ENCODE assay signal across 15 mouse cellular contexts in genomic region chr11:101484245-101484644, GRCm38 (mm10). TPM values are rescaled to one million over a fixed set of nuclear protein-coding genes. Genes with fewer than 3 reads are reported as not detected.
DNase-seq lines count a peak whose midpoint lies in the region; ATAC-seq and TF ChIP-seq lines count a peak whose summit lies in the region.
"Had no signal": no experiment of that assay in that cellular context is flagged by ENCODE, and none has a peak within 500 bp of the region (broad histone marks: within the 10 kb centered on the region; RNA-seq: fewer than 3 reads in every experiment).

No protein-coding gene starts in this region.

- DNase-seq in hindbrain, embryonic 11.5 days (ENCODE audit: low spot score) = no peak
- no peak for DNase-seq in forebrain, embryonic 14.5 days (ENCODE audit: low spot score)
- DNase-seq in right cerebral cortex, postnatal 4 days = no peak
- no peak for DNase-seq in urinary bladder, adult 18-20 months (ENCODE audit: low spot score in 2 of 2)
- DNase-seq: adrenal gland, postnatal 25 days; B cell, adult 2 months; cerebellum, postnatal 25 days; gastrocnemius, postnatal 25 days; lung, adult 18-20 months; lung, postnatal 4 days; thymus, postnatal 25 days had no signal

- H3K4me3 ChIP-seq in hindbrain, embryonic 11.5 days (ENCODE audit: low read depth, low read length) = no peak overlapping the region
- H3K4me3 ChIP-seq in hindbrain, embryonic 16.5 days (ENCODE audit: low read length) = no peak overlapping the region
- no peak overlapping the region for H3K4me3 ChIP-seq in ES-Bruce4 (ENCODE audit: low read depth, low read length)
- H3K4me3 ChIP-seq in forebrain, embryonic 14.5 days (ENCODE audit: low read depth, low read length) = no peak overlapping the region
- H3K4me3 ChIP-seq in liver, embryonic 16.5 days (ENCODE audit: low read depth, low read length) = no peak overlapping the region
- H3K4me3 ChIP-seq: heart, embryonic 12.5 days had no signal

- no peaks in the 10 kb centered on the region for H3K9me3 ChIP-seq in hindbrain, embryonic 11.5 days (ENCODE audit: control insufficient read depth, low read length)
- H3K9me3 ChIP-seq in hindbrain, embryonic 16.5 days (ENCODE audit: control insufficient read depth, low read length) = no peaks in the 10 kb centered on the region
- no peaks in the 10 kb centered on the region for H3K9me3 ChIP-seq in ES-Bruce4 (replicated peaks; ENCODE audit: control insufficient read depth, insufficient read depth, low read length, poor library complexity, severe bottlenecking)
- H3K9me3 ChIP-seq in forebrain, embryonic 14.5 days (replicated peaks; ENCODE audit: control insufficient read depth, low read length) = no peaks in the 10 kb centered on the region
- no peaks in the 10 kb centered on the region for H3K9me3 ChIP-seq in liver, embryonic 16.5 days (replicated peaks; ENCODE audit: control insufficient read depth, low read length)
- H3K9me3 ChIP-seq: heart, embryonic 12.5 days had no signal

- no peak for ATAC-seq in hindbrain, embryonic 11.5 days (ENCODE audit: low FRiP score)
- ATAC-seq in hindbrain, embryonic 16.5 days = no peak
- no peak for ATAC-seq in forebrain, embryonic 14.5 days
- peak; percentile 31; the same call in 1 of the 2 replicates for ATAC-seq in liver, embryonic 16.5 days (ENCODE audit: low read depth)

- no peak for TF ChIP-seq EP300 in ES-Bruce4 (IDR thresholded peaks at IDR 0.05; ENCODE audit: insufficient read depth, low read depth, low read length)

- H3K4me2 ChIP-seq in hindbrain, embryonic 11.5 days (replicated peaks; ENCODE audit: low read depth, low read length) = no peak overlapping the region
- no peak overlapping the region for H3K4me2 ChIP-seq in hindbrain, embryonic 16.5 days (ENCODE audit: low read length)
- H3K4me2 ChIP-seq in forebrain, embryonic 14.5 days (ENCODE audit: low read length) = no peak overlapping the region
- H3K4me2 ChIP-seq in liver, embryonic 16.5 days (ENCODE audit: low read depth, low read length) = peak overlapping the region; percentile 18; the same call in 1 of the 2 replicates
- H3K4me2 ChIP-seq: heart, embryonic 12.5 days had no signal

- peaks cover 8% of the 10 kb centered on the region; the same call in 1 of the 2 replicates for H3K4me1 ChIP-seq in hindbrain, embryonic 11.5 days (replicated peaks; ENCODE audit: control insufficient read depth, insufficient read depth, low read length)
- H3K4me1 ChIP-seq in hindbrain, embryonic 16.5 days (ENCODE audit: control insufficient read depth, insufficient read depth, low read depth, low read length) = peaks cover 3% of the 10 kb centered on the region; the same call in 1 of the 2 replicates
- H3K4me1 ChIP-seq in ES-Bruce4 (ENCODE audit: control insufficient read depth, insufficient read depth, low read length) = peaks cover 6% of the 10 kb centered on the region
- H3K4me1 ChIP-seq in forebrain, embryonic 14.5 days (ENCODE audit: control insufficient read depth, insufficient read depth, low read length) = peaks cover 19% of the 10 kb centered on the region
- H3K4me1 ChIP-seq in liver, embryonic 16.5 days (ENCODE audit: control insufficient read depth, low read depth, low read length) = peaks cover 32% of the 10 kb centered on the region

- no peak overlapping the region for H3K9ac ChIP-seq in hindbrain, embryonic 11.5 days (ENCODE audit: low read depth, low read length)
- H3K9ac ChIP-seq in hindbrain, embryonic 16.5 days (ENCODE audit: low read depth, low read length) = no peak overlapping the region
- no peak overlapping the region for H3K9ac ChIP-seq in ES-Bruce4 (ENCODE audit: low read depth, poor library complexity, severe bottlenecking)
- no peak overlapping the region for H3K9ac ChIP-seq in forebrain, embryonic 14.5 days (ENCODE audit: low read length)
- no peak overlapping the region for H3K9ac ChIP-seq in liver, embryonic 16.5 days (ENCODE audit: low read depth, low read length)
- H3K9ac ChIP-seq: heart, embryonic 12.5 days had no signal

- no peaks in the 10 kb centered on the region for H3K27me3 ChIP-seq in hindbrain, embryonic 11.5 days (ENCODE audit: control insufficient read depth, insufficient read depth, low read length)
- no peaks in the 10 kb centered on the region for H3K27me3 ChIP-seq in hindbrain, embryonic 16.5 days (replicated peaks; ENCODE audit: control insufficient read depth, insufficient read depth, low read length)
- no peaks in the 10 kb centered on the region for H3K27me3 ChIP-seq in ES-Bruce4 (ENCODE audit: control insufficient read depth, insufficient read depth, low read length, poor library complexity, severe bottlenecking)
- H3K27me3 ChIP-seq in forebrain, embryonic 14.5 days (replicated peaks; ENCODE audit: control insufficient read depth, insufficient read depth, low read length) = no peaks in the 10 kb centered on the region
- H3K27me3 ChIP-seq in liver, embryonic 16.5 days (ENCODE audit: control insufficient read depth, insufficient read depth, low read depth, low read length) = no peaks in the 10 kb centered on the region
- H3K27me3 ChIP-seq: heart, embryonic 12.5 days had no signal

- no peaks in the 10 kb centered on the region for H3K36me3 ChIP-seq in hindbrain, embryonic 11.5 days (ENCODE audit: control insufficient read depth, insufficient read depth, low read length)
- H3K36me3 ChIP-seq in hindbrain, embryonic 16.5 days (ENCODE audit: control insufficient read depth, insufficient read depth, low read length) = no peaks in the 10 kb centered on the region
- H3K36me3 ChIP-seq in ES-Bruce4 (ENCODE audit: control insufficient read depth, insufficient read depth, low read length, poor library complexity, severe bottlenecking) = peaks cover 21% of the 10 kb centered on the region
- peaks cover 4% of the 10 kb centered on the region; the same call in 1 of the 2 replicates for H3K36me3 ChIP-seq in forebrain, embryonic 14.5 days (ENCODE audit: control insufficient read depth, insufficient read depth, low read length)
- peaks cover 9% of the 10 kb centered on the region; the same call in 1 of the 2 replicates for H3K36me3 ChIP-seq in liver, embryonic 16.5 days (ENCODE audit: control insufficient read depth, insufficient read depth)

- WGBS in hindbrain, embryonic 11.5 days = 73% methylated on average over 6 of the region's 6 CpGs
- WGBS in hindbrain, embryonic 16.5 days = 68% methylated on average over 6 of the region's 6 CpGs
- WGBS in forebrain, embryonic 14.5 days = 78% methylated on average over 6 of the region's 6 CpGs
- WGBS in liver, embryonic 16.5 days (ENCODE audit: insufficient replicate concordance) = 30% methylated on average over 6 of the region's 6 CpGs

- no peak for TF ChIP-seq CTCF in ES-Bruce4 (IDR thresholded peaks at IDR 0.05; ENCODE audit: low read depth, low read length)

- no peak for TF ChIP-seq POLR2A in ES-Bruce4 (IDR thresholded peaks at IDR 0.05; ENCODE audit: insufficient read depth, low read length)

- H3K27ac ChIP-seq in hindbrain, embryonic 11.5 days (ENCODE audit: low read depth, low read length) = peak overlapping the region; percentile 89
- no peak overlapping the region for H3K27ac ChIP-seq in hindbrain, embryonic 16.5 days (ENCODE audit: low read depth, low read length)
- peak overlapping the region; percentile 63 for H3K27ac ChIP-seq in ES-Bruce4 (ENCODE audit: insufficient read depth, low read length)
- H3K27ac ChIP-seq in forebrain, embryonic 14.5 days (ENCODE audit: low read depth, low read length) = peak overlapping the region; percentile 55
- 0 out of 2 replicates have a peak overlapping the region, but pooled peaks have one; percentile 4 for H3K27ac ChIP-seq in liver, embryonic 16.5 days (ENCODE audit: low read length)

RNA-seq across cellular contexts. Expression of gene Vat1, which starts 18.2 kb away (rescaled TPM):
- polyA plus RNA-seq in hindbrain, embryonic 11.5 days (2014; fragmentation: Nextera tagmentation; extraction: Ambion mirVana) = 74.5 and 89.4 TPM in 2 replicates
- polyA plus RNA-seq in hindbrain, embryonic 16.5 days (2015; fragmentation: Nextera tagmentation; extraction: Ambion mirVana) = 125 and 134 TPM in 2 replicates
- polyA plus RNA-seq in ES-Bruce4 (2011; ENCODE audit: insufficient read depth, insufficient read length, low read depth, missing spikeins) = 91.2 and 101 TPM in 2 replicates
- 77.5 and 85.7 TPM in 2 replicates for polyA plus RNA-seq in forebrain, embryonic 14.5 days (2014; fragmentation: Nextera tagmentation; extraction: Ambion mirVana)
- 10.2 and 12.3 TPM in 2 replicates for polyA plus RNA-seq in liver, embryonic 16.5 days (2015; fragmentation: Nextera tagmentation; extraction: Ambion mirVana)

RNA-seq across cellular contexts. Expression of gene Rnd2, which starts 19.4 kb away (rescaled TPM):
- 88.0 and 127 TPM in 2 replicates for polyA plus RNA-seq in hindbrain, embryonic 11.5 days (2014; fragmentation: Nextera tagmentation; extraction: Ambion mirVana)
- 83.2 and 90.6 TPM in 2 replicates for polyA plus RNA-seq in hindbrain, embryonic 16.5 days (2015; fragmentation: Nextera tagmentation; extraction: Ambion mirVana)
- 11.2 and 11.4 TPM in 2 replicates for polyA plus RNA-seq in ES-Bruce4 (2011; ENCODE audit: insufficient read depth, insufficient read length, low read depth, missing spikeins)
- 98.7 and 131 TPM in 2 replicates for polyA plus RNA-seq in forebrain, embryonic 14.5 days (2014; fragmentation: Nextera tagmentation; extraction: Ambion mirVana)
- 1.4 and 1.7 TPM in 2 replicates for polyA plus RNA-seq in liver, embryonic 16.5 days (2015; fragmentation: Nextera tagmentation; extraction: Ambion mirVana)

RNA-seq across cellular contexts. Expression of gene Ifi35, which starts 36.0 kb away (rescaled TPM):
- polyA plus RNA-seq in hindbrain, embryonic 11.5 days (2014; fragmentation: Nextera tagmentation; extraction: Ambion mirVana) = 4.5 and 5.0 TPM in 2 replicates
- polyA plus RNA-seq in hindbrain, embryonic 16.5 days (2015; fragmentation: Nextera tagmentation; extraction: Ambion mirVana) = 3.9 and 4.8 TPM in 2 replicates
- 6.7 and 9.0 TPM in 2 replicates for polyA plus RNA-seq in ES-Bruce4 (2011; ENCODE audit: insufficient read depth, insufficient read length, low read depth, missing spikeins)
- polyA plus RNA-seq in forebrain, embryonic 14.5 days (2014; fragmentation: Nextera tagmentation; extraction: Ambion mirVana) = 2.7 and 3.4 TPM in 2 replicates
- polyA plus RNA-seq in liver, embryonic 16.5 days (2015; fragmentation: Nextera tagmentation; extraction: Ambion mirVana) = 22.4 and 26.5 TPM in 2 replicates

RNA-seq across cellular contexts. Expression of gene Rpl27, which starts 42.1 kb away (rescaled TPM):
- polyA plus RNA-seq in hindbrain, embryonic 11.5 days (2014; fragmentation: Nextera tagmentation; extraction: Ambion mirVana) = 387 and 395 TPM in 2 replicates
- polyA plus RNA-seq in hindbrain, embryonic 16.5 days (2015; fragmentation: Nextera tagmentation; extraction: Ambion mirVana) = 204 and 207 TPM in 2 replicates
- 1,188 and 1,249 TPM in 2 replicates for polyA plus RNA-seq in ES-Bruce4 (2011; ENCODE audit: insufficient read depth, insufficient read length, low read depth, missing spikeins)
- 281 and 371 TPM in 2 replicates for polyA plus RNA-seq in forebrain, embryonic 14.5 days (2014; fragmentation: Nextera tagmentation; extraction: Ambion mirVana)
- 138 and 160 TPM in 2 replicates for polyA plus RNA-seq in liver, embryonic 16.5 days (2015; fragmentation: Nextera tagmentation; extraction: Ambion mirVana)

RNA-seq across cellular contexts. Expression of gene Ptges3l, which starts 59.1 kb away (rescaled TPM):
- polyA plus RNA-seq in hindbrain, embryonic 11.5 days (2014; fragmentation: Nextera tagmentation; extraction: Ambion mirVana) = 3.1 and 3.5 TPM in 2 replicates
- polyA plus RNA-seq in hindbrain, embryonic 16.5 days (2015; fragmentation: Nextera tagmentation; extraction: Ambion mirVana) = 3.1 and 3.9 TPM in 2 replicates
- not detected in 2 replicates for polyA plus RNA-seq in ES-Bruce4 (2011; ENCODE audit: insufficient read depth, insufficient read length, low read depth, missing spikeins)
- polyA plus RNA-seq in forebrain, embryonic 14.5 days (2014; fragmentation: Nextera tagmentation; extraction: Ambion mirVana) = 1.2 TPM in 2 replicates
- polyA plus RNA-seq in liver, embryonic 16.5 days (2015; fragmentation: Nextera tagmentation; extraction: Ambion mirVana) = 0.82 and 2.0 TPM in 2 replicates
